Mouse (Mus musculus) heart, embryonic 10.5 days (tissue): ENCODE results near the gene Agtr1b. TPM values are rescaled to one million over a fixed set of nuclear protein-coding genes. Genes with fewer than 3 reads are reported as not detected.
A peak's percentile ranks its signal among the peaks of the same experiment; 100 is the strongest.

Experiments
- DNase-seq: peaks from one replicate; pipeline ENCODE4 v3.0.0-alpha.2; 2017; ENCODE audit warnings: low spot score
- H3K27ac ChIP-seq: fragments of 300-500 bp; sonication (generic); 2 replicates; pipeline ENCODE4 v1.5.1; 2016; ENCODE audit warnings: mild to moderate bottlenecking
- H3K27me3 ChIP-seq: fragments of 300-500 bp; sonication (generic); 2 replicates; pipeline ENCODE4 v1.6.1; 2016; ENCODE audit warnings: mild to moderate bottlenecking; ENCODE audit not compliant: poor library complexity, insufficient read depth, severe bottlenecking
- H3K36me3 ChIP-seq: fragments of 300-500 bp; sonication (generic); 2 replicates; pipeline ENCODE4 v1.6.1; 2016; ENCODE audit warnings: mild to moderate bottlenecking, moderate library complexity
- H3K4me1 ChIP-seq: fragments of 300-500 bp; sonication (generic); 2 replicates; pipeline ENCODE4 v1.6.1; 2016; ENCODE audit warnings: mild to moderate bottlenecking
- H3K4me3 ChIP-seq: fragments of 300-500 bp; sonication (generic); 2 replicates; pipeline ENCODE4 v1.5.1; 2016; ENCODE audit warnings: mild to moderate bottlenecking, moderate library complexity
- H3K9me3 ChIP-seq: fragments of 300-500 bp; sonication (generic); 2 replicates; pipeline ENCODE4 v1.6.1; 2016; ENCODE audit warnings: mild to moderate bottlenecking, moderate library complexity
- WGBS: fragments of 180-500 bp; shearing (Covaris S2); methylation state at CpG from one replicate; pipeline ENCODE4 v1.1.7; 2016; 5-methylcytosine and 5-hydroxymethylcytosine counted together
- polyA plus RNA-seq: library from polyadenylated mRNA; unstranded; fragments of >200 nt; fragmentation: Nextera tagmentation; extraction: Ambion mirVana; gene quantifications from 2 replicates; pipeline ENCODE4 v1.2.1, GENCODE M21; 2016

Agtr1b gene
- 0.11 and 0.19 TPM in 2 replicates for polyA plus RNA-seq

GRCm38 (mm10) chr3:20366558-20367522 lies at the start of gene Agtr1b:
TSS of gene Agtr1b (minus strand) at chr3:20367177.
- no peak within 1 kb of the TSS for H3K27ac ChIP-seq
- H3K4me3 ChIP-seq = peak within 1 kb of the TSS; percentile 50
- WGBS = 10% methylated on average over 19 of the region's 19 CpGs
- no peaks in the 10 kb centered on the region for H3K36me3 ChIP-seq
- H3K9me3 ChIP-seq = no peaks in the 10 kb centered on the region
- no peaks in the 10 kb centered on the region for H3K4me1 ChIP-seq
- no peaks in the 10 kb centered on the region for H3K27me3 ChIP-seq
- no peak for DNase-seq

DNA sequence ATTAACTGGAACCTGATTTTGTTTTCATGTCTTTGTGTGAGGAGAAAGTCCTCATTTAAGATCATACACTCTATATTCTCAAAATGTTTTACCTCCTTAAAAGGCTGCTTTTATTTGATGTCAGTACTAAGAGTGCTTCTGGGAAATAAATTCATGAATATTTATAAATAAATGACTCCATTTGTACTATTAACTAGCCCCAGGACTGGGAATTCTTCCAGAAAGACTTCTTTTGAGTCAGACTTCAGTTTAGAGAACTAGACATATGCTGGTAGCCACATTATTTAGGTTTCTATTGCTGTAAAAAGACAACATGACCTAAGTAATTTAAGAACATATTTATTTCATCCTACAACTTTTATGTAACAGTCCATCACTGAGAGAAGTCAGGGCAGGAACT lies 13.4 kb downstream of the Agtr1b start:
- no peaks in the 10 kb centered on the region for H3K9me3 ChIP-seq
- no peak overlapping the region for H3K27ac ChIP-seq
- H3K36me3 ChIP-seq = no peaks in the 10 kb centered on the region
- no peaks in the 10 kb centered on the region for H3K27me3 ChIP-seq
- H3K4me1 ChIP-seq = no peaks in the 10 kb centered on the region
- no peak overlapping the region for H3K4me3 ChIP-seq
- DNase-seq = no peak

GRCm38 (mm10) chr3:20348206-20348605 lies 18.8 kb downstream of the Agtr1b start:
- Histone ChIP-seq H3K27me3 (no peaks in the 10 kb centered on the region), H3K4me1 (no peaks in the 10 kb centered on the region), H3K9me3 (no peaks in the 10 kb centered on the region), H3K27ac (no peak overlapping the region), H3K4me3 (no peak overlapping the region), H3K36me3 (no peaks in the 10 kb centered on the region)
- no peak for DNase-seq

GRCm38 (mm10) chr3:20340402-20340801 lies 26.6 kb downstream of the Agtr1b start:
- 81% methylated on average over 1 of the region's 1 CpGs for WGBS
- Histone ChIP-seq H3K36me3 (no peaks in the 10 kb centered on the region), H3K4me1 (no peaks in the 10 kb centered on the region), H3K27ac (no peak overlapping the region), H3K27me3 (no peaks in the 10 kb centered on the region), H3K4me3 (no peak overlapping the region), H3K9me3 (no peaks in the 10 kb centered on the region)
- DNase-seq = no peak

DNA sequence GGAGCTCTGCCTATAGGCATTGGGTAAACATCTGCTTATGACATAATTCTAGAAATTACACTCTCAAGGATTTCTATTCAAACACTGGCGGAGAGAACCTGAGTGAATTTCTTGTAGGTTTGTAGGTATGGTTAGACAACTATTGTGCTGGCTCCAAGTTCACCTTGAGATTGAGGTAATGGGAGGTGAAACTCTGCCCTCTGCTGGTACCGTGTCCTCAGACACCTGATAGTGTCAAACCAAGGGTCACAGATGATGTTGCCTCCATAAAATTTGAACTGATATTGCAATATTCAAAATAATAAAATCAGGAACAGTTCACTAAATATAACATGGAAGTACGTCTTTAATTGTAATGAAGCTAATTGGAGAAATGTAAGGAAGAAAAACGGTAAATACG lies 32.3 kb downstream of the Agtr1b start:
- H3K9me3 ChIP-seq = no peaks in the 10 kb centered on the region
- 56% methylated on average over 5 of the region's 5 CpGs for WGBS
- H3K27ac ChIP-seq = no peak overlapping the region
- H3K4me3 ChIP-seq = no peak overlapping the region
- H3K27me3 ChIP-seq = no peaks in the 10 kb centered on the region
- no peak for DNase-seq
- H3K4me1 ChIP-seq = no peaks in the 10 kb centered on the region
- H3K36me3 ChIP-seq = no peaks in the 10 kb centered on the region

DNA sequence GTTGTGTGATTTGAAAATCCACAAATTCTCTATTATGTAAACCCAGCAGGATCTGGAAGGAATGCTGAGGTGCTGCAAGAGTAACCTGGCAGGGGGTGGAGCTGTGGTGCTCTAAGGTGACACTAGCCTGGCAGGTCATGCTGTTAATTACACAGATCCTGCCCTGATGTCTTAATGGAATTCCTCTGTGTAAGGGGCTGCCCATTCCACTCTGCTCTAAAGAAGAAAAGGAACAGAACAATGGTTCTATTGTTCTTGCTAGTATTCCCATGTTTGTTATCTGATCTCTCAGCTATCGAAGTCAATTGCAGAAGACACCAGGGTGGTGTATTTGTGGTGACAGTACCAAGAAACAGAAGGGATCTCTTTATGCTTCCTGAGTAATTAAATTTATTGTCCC lies 49.7 kb downstream of the Agtr1b start:
- no peaks in the 10 kb centered on the region for H3K36me3 ChIP-seq
- no peak overlapping the region for H3K27ac ChIP-seq
- H3K9me3 ChIP-seq = no peaks in the 10 kb centered on the region
- H3K4me1 ChIP-seq = no peaks in the 10 kb centered on the region
- H3K27me3 ChIP-seq = no peaks in the 10 kb centered on the region
- no peak overlapping the region for H3K4me3 ChIP-seq
- 45% methylated on average over 1 of the region's 1 CpGs for WGBS
- DNase-seq = no peak

GRCm38 (mm10) chr3:20309142-20309541 lies 57.8 kb downstream of the Agtr1b start:
- H3K27ac ChIP-seq = no peak overlapping the region
- 93% methylated on average over 4 of the region's 4 CpGs for WGBS
- no peaks in the 10 kb centered on the region for H3K9me3 ChIP-seq
- H3K36me3 ChIP-seq = no peaks in the 10 kb centered on the region
- no peaks in the 10 kb centered on the region for H3K4me1 ChIP-seq
- no peak overlapping the region for H3K4me3 ChIP-seq
- no peak for DNase-seq
- H3K27me3 ChIP-seq = no peaks in the 10 kb centered on the region

GRCm38 (mm10) chr3:20307256-20307655 lies 59.7 kb downstream of the Agtr1b start:
- no peak overlapping the region for H3K27ac ChIP-seq
- no peak for DNase-seq
- no peaks in the 10 kb centered on the region for H3K27me3 ChIP-seq
- 83% methylated on average over 4 of the region's 4 CpGs for WGBS
- no peaks in the 10 kb centered on the region for H3K36me3 ChIP-seq
- no peaks in the 10 kb centered on the region for H3K4me1 ChIP-seq
- no peaks in the 10 kb centered on the region for H3K9me3 ChIP-seq
- no peak overlapping the region for H3K4me3 ChIP-seq

DNA sequence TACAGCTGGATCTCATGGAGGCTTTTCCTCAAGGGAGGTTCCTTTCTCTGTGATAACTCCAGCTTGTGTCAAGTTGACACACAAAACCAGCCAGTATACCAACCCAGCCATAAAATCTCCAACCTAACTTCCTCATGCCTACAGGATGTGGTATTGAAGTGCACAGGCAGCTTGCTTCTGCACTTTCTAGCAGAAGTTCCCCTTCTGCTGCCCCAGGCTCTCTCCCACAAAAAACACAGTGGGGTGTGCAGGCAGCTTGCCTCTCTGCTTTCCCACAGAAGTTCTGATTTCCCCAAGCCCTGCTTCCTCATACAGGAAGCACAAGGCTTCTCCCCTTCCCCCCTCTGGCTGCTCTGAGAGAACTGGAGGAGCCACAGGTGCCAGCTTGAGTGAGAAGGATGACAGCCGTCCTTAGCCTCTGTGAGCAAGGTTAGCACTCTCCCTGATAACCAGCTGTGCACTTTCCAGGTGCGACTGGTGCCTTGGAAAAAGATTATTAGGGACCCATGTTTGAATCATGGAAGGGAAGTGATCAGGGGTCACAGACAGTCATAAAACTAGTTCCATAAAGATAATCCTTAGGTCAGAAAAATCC lies 62.1 kb downstream of the Agtr1b start:
- no peak overlapping the region for H3K27ac ChIP-seq
- WGBS = 39% methylated on average over 2 of the region's 2 CpGs
- H3K27me3 ChIP-seq = no peaks in the 10 kb centered on the region
- H3K9me3 ChIP-seq = no peaks in the 10 kb centered on the region
- H3K36me3 ChIP-seq = no peaks in the 10 kb centered on the region
- no peak overlapping the region for H3K4me3 ChIP-seq
- H3K4me1 ChIP-seq = no peaks in the 10 kb centered on the region
- no peak for DNase-seq

- 43% methylated on average over 3 of the region's 3 CpGs for WGBS
- Histone ChIP-seq H3K36me3 (no peaks in the 10 kb centered on the region), H3K4me3 (no peak overlapping the region), H3K27me3 (no peaks in the 10 kb centered on the region), H3K9me3 (no peaks in the 10 kb centered on the region), H3K4me1 (no peaks in the 10 kb centered on the region), H3K27ac (no peak overlapping the region)
- no peak for DNase-seq
Measured at GRCm38 (mm10) chr3:20295546-20295945, 71.4 kb downstream of the Agtr1b start.

DNA sequence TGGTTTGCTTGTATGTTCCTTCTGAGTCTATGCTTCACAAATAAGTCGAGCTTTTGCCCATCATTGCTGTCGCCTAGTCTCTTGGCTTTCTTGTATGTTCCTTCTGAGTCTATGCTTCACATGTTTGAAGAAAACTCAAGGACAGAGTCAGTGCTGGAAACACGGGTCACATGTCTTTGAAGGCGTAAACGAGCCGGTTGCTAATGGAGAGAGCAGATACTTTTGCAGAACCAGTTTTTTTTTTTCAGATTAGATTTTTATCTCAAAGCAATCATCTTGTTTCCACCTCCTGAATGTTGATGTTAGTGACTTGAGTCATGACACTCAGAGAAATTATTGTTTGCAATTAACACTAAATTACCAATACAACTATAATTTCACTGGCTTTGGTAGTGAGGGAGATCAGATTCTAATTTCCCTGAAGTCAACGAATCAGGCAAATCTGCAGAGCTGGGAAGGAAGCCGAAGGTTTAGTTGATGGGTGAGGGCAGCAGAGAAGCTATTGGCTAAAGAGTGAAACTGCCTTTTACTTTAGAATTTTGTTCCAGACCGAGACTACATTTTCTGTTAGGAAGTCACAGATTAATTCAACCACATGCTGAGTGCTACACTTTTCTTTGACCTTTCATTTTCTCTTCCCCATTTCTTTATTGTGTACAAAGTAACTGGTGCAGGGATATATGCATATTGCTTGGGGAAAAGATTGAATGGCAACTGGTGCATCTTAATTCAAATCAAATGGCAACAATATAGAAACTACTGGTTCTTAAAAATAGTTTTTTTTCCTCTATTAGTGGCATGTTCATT lies 72.2 kb downstream of the Agtr1b start:
- H3K4me1 ChIP-seq = no peaks in the 10 kb centered on the region
- DNase-seq = no peak
- no peak overlapping the region for H3K4me3 ChIP-seq
- 83% methylated on average over 9 of the region's 9 CpGs for WGBS
- no peaks in the 10 kb centered on the region for H3K27me3 ChIP-seq
- no peaks in the 10 kb centered on the region for H3K9me3 ChIP-seq
- no peak overlapping the region for H3K27ac ChIP-seq
- H3K36me3 ChIP-seq = no peaks in the 10 kb centered on the region

DNA sequence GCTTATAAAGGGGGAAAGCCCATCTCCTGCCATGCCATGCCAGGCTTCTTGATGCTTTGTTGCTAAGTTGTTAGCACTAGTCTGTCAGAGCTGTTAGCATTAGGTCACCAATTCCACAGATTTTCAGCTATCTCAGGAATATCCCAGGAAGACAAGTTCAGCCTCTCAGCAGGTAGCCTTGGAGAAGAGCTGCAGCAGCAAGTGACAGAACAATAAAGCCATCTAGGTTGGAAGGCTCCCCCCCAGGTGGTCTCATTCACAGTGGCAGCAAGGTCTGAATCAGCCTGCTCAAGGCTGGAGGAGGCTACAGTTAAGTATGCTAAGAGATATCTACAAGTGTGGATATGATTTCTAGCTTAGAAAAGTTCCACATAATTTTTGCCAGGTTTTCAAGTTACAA lies 75.6 kb downstream of the Agtr1b start:
- DNase-seq = no peak
- Histone ChIP-seq H3K27ac (no peak overlapping the region), H3K4me3 (no peak overlapping the region)

GRCm38 (mm10) chr3:20288761-20289160 lies 78.2 kb downstream of the Agtr1b start:
- no peaks in the 10 kb centered on the region for H3K4me1 ChIP-seq
- DNase-seq = no peak
- H3K9me3 ChIP-seq = no peaks in the 10 kb centered on the region
- no peak overlapping the region for H3K4me3 ChIP-seq
- no peak overlapping the region for H3K27ac ChIP-seq
- 89% methylated on average over 2 of the region's 2 CpGs for WGBS
- no peaks in the 10 kb centered on the region for H3K36me3 ChIP-seq
- no peaks in the 10 kb centered on the region for H3K27me3 ChIP-seq

More for the DNA sequence above, 75.6 kb downstream of the Agtr1b start:
- H3K9me3 ChIP-seq = no peaks in the 10 kb centered on the region
- no peaks in the 10 kb centered on the region for H3K27me3 ChIP-seq
- no peaks in the 10 kb centered on the region for H3K4me1 ChIP-seq
- no peaks in the 10 kb centered on the region for H3K36me3 ChIP-seq
